Mouse (Mus musculus): Measurements from ENCODE around the gene Rtbdn.

The Rtbdn gene

GRCm38 (mm10) chr8:84946528-84947240, at the start of gene Rtbdn:
Gene Rtbdn (plus strand): TSS chr8:84946991.
- DNase-seq (ENCODE audit: low spot score in 2 of 2) = no peak

DNA sequence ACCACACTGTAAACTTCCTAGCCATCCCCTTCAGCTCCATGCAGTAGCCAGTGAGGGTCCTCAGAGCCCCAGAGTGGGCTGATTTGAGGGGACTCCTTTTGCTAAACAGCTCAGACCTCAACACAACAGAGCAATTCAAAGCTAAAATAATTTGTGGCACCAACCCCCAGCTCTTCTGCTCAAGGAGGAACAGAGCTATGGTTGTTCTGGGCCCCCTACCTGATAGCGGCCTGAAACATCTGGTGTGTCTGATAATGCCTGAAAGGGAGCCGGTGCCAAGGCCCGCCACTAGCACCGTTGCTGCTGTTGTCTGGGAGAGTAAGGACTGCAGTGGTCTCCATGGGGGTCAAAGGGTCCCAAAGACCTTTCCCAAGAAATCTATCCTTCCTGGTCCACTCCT, 45.7 kb upstream of the Rtbdn start:
- no peak for DNase-seq (ENCODE audit: low spot score in 2 of 2)

GRCm38 (mm10) chr8:84901752-84902151, 45.0 kb upstream of the Rtbdn start, which contains the start of gene Klf1:
Gene Klf1 (plus strand): TSS chr8:84901928.
- DNase-seq (ENCODE audit: low spot score in 2 of 2) = no peak

- no peak for DNase-seq (ENCODE audit: low spot score in 2 of 2)
These were observed 44.3 kb upstream of the Rtbdn start for GRCm38 (mm10) chr8:84902367-84902919.

DNA sequence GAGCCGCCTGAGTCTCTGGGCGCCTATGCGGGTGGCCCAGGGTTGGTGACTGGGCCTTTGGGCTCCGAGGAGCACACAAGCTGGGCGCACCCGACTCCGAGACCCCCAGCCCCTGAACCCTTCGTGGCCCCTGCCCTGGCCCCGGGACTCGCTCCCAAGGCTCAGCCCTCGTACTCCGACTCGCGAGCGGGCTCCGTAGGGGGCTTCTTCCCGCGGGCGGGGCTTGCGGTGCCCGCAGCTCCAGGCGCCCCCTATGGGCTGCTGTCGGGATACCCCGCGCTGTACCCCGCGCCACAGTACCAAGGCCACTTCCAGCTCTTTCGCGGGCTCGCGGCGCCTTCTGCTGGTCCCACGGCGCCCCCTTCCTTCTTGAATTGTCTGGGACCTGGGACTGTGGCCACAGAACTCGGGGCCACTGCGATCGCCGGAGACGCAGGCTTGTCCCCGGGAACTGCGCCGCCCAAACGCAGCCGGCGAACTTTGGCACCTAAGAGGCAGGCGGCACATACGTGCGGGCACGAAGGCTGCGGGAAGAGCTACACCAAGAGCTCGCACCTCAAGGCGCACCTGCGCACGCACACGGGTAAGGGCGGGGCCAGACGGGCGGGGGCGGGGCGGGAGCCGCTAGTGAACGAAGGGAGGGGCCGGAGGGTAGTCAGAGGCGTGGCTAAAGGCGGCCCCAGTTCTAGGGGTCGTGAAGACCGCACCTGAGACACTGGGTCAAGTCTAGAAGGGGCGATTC, 43.7 kb upstream of the Rtbdn start:
- DNase-seq (ENCODE audit: low spot score in 2 of 2) = peak; percentile 81 to 91

- no peak for DNase-seq (ENCODE audit: low spot score in 2 of 2)
These were observed 42.4 kb upstream of the Rtbdn start for GRCm38 (mm10) chr8:84904351-84904750.

- DNase-seq (ENCODE audit: low spot score in 2 of 2) = no peak
These were observed 39.8 kb upstream of the Rtbdn start for GRCm38 (mm10) chr8:84907037-84907436.

GRCm38 (mm10) chr8:84907493-84907892, 39.3 kb upstream of the Rtbdn start:
- no peak for DNase-seq (ENCODE audit: low spot score in 2 of 2)

GRCm38 (mm10) chr8:84907979-84908378, 38.8 kb upstream of the Rtbdn start:
- peak in 1 of 2 experiments; percentile 8 for DNase-seq (ENCODE audit: low spot score in 2 of 2)

DNA sequence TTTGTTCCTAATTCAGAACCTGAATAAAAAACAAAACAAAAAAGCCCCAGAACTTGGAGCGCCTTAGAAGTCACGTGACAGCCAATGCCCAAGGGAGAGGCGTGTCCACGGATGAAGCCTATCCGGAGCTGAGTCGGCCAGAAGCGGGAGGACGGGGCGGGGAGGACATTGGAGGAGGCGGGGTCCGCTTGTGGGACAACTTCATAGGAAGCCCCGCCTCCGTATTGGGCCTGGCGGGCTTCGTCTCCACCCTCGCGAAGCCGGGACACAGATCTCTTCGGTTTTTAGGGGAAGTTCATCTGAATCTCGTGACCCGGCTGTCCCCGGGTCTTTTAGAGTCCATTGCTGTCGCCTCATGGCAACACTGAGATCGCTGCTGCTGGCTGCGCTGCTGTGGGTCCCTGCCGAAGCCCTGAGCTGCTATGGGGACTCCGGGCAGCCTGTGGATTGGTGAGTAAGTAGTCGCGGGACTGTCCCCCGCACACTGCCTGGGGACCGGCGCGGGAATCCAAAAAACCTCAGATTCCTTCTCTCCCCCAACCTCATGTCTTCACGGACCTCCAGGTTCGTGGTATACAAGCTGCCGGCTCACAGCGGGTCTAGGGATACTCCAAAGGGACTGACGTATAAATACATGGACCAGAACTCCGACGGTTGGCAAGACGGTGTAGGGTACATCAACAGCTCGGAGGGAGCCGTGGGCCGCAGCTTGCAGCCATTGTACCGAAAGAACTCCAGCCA, 38.2 kb upstream of the Rtbdn start, which contains the start of gene Dnase2a:
TSS of gene Dnase2a (plus strand) at position 140 of the 741 bp plus-strand sequence.
- DNase-seq (ENCODE audit: low spot score in 2 of 2) = peak; percentile 87 to 97

GRCm38 (mm10) chr8:84909162-84909767, 37.5 kb upstream of the Rtbdn start:
- DNase-seq (ENCODE audit: low spot score in 2 of 2) = no peak

DNA sequence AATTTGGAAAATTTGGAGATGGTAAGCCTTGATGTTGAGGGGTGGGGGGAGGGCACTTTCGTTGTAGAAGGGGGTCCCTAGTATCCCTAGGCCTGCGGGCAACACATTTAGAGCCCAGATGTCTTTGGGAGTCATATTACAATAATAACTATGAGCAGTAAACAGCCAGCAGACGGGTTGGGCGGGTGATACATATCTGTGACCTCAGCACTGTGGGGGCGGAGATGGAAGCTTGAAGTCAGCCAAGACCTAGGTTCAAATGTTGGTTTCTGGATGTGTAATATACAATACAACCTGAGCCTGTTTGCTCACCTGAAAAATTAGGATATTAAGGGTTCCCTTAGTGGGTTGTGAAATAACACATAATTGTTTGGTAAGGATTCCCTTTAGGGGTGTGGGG, 36.8 kb upstream of the Rtbdn start:
- DNase-seq (ENCODE audit: low spot score in 2 of 2) = no peak

GRCm38 (mm10) chr8:84910551-84910950, 36.2 kb upstream of the Rtbdn start:
- no peak for DNase-seq (ENCODE audit: low spot score in 2 of 2)

DNA sequence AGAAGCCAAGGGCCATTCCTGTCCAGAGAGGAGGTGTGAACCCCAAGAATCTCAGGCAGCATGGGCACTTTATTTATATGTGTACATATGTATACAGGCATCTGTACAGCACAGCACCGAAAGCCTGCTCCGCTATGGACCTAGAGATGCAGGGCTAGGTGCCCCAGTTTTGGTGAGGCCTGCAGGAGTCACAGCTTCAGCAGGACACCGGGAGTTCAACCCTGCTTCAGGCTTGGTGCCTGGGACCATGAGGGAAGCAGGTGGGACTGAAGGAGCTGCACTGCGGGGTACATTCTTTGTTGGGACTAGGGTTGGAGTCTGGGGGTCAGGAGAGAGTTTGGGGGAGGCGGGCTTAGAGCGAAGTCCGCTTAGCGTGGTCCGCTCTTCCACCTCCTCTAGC, 34.9 kb upstream of the Rtbdn start:
- DNase-seq (ENCODE audit: low spot score in 2 of 2) = no peak

DNA sequence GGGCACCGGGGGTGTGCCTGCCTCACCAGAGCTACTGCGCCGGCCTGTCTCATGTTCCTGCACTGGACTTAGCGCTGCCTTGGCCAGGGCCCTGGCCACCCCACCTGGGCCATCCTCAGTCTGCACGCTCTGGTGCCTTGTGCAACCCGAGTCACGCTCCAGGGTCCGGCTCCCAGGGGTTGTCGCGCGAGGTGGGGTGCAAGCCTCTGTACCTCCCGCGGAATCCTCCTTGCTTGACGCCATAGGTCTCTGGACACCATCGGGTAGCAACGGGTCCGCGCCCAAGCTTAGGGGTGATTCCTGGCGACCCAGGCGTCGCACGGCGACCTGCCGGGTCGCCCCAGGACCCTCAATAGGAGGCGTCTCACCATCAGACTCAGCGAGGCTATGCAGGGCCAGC, 34.4 kb upstream of the Rtbdn start:
- DNase-seq (ENCODE audit: low spot score in 2 of 2) = no peak

GRCm38 (mm10) chr8:84912895-84913501, 33.8 kb upstream of the Rtbdn start:
- DNase-seq (ENCODE audit: low spot score in 2 of 2) = peak; percentile 80 to 89

- DNase-seq (ENCODE audit: low spot score in 2 of 2) = no peak
These were observed 33.3 kb upstream of the Rtbdn start for GRCm38 (mm10) chr8:84913502-84913900.

DNA sequence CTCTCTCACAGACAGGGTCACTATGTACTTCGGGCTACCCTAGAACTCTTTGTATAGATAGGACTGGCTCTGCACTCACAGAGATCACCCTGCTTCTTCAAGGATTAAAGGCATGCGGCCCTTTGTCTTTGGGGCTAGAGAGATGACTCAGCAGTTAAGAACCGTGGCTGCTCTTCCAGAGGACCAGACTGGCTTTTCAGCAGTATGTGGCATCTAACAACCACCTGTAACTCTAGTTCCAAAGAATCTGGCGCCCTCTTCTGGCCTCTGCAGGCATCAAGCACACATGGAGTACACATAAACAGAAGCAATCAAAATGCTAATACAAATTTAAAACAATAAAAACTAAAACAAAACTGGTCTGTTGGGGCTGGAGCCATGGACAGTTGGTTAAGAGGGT, 32.8 kb upstream of the Rtbdn start:
- peak; percentile 34 to 73 for DNase-seq (ENCODE audit: low spot score in 2 of 2)

DNA sequence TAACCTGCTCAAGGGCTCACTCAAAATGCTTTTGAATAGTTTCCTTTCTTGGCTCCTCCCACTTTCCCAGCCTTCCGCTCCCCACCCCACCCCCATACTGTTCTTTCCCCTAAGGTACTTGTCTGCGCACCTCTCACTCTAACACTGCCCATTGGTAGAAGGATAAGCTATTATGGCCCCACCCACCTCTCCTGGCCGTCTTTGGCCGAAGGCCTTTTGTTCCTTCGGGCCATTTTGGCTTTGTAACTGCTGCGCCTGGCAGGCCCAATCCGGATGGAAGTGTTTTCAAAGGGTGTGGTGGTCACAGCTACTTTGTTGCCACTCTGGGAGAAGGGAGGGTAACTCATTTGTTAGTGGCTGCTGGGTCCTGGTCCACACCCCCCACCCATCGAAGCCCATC, 31.5 kb upstream of the Rtbdn start:
- no peak for DNase-seq (ENCODE audit: low spot score in 2 of 2)

- DNase-seq (ENCODE audit: low spot score in 2 of 2) = no peak
These were observed 29.0 kb upstream of the Rtbdn start for GRCm38 (mm10) chr8:84917781-84918180.

DNA sequence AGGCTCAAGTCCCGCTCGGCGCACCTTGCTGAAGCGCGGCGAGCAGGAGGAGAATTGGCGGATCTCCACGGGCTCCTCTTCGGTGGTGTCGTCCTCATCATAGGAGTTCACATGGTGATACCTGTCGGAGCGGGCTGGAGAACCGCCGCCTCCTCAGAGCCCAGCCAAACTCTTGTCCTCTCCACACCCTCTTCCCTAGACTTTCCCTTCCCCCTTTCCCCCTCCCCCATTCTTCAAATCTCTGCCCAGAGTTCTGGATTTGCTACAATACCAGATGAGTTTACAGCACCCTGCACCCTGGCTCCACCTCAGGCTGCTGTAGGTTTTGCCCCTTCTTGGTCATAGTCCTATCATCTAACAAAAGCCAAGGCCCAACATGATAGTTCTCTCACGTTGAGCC, 28.1 kb upstream of the Rtbdn start:
- DNase-seq (ENCODE audit: low spot score in 2 of 2) = no peak

Measured in natural killer cell, adult 2 months (primary cell).